Mouse (Mus musculus): ENCODE measurements around the gene Gabbr2. TPM values are rescaled to one million over a fixed set of nuclear protein-coding genes. Genes with fewer than 3 reads are reported as not detected.

Gene Gabbr2
- polyA plus RNA-seq (2012; fragmentation: generic; extraction: Trizol), result not detected
- long read RNA-seq, experiment 1, result 0 reads
- long read RNA-seq, experiment 2, result 0 reads

DNA sequence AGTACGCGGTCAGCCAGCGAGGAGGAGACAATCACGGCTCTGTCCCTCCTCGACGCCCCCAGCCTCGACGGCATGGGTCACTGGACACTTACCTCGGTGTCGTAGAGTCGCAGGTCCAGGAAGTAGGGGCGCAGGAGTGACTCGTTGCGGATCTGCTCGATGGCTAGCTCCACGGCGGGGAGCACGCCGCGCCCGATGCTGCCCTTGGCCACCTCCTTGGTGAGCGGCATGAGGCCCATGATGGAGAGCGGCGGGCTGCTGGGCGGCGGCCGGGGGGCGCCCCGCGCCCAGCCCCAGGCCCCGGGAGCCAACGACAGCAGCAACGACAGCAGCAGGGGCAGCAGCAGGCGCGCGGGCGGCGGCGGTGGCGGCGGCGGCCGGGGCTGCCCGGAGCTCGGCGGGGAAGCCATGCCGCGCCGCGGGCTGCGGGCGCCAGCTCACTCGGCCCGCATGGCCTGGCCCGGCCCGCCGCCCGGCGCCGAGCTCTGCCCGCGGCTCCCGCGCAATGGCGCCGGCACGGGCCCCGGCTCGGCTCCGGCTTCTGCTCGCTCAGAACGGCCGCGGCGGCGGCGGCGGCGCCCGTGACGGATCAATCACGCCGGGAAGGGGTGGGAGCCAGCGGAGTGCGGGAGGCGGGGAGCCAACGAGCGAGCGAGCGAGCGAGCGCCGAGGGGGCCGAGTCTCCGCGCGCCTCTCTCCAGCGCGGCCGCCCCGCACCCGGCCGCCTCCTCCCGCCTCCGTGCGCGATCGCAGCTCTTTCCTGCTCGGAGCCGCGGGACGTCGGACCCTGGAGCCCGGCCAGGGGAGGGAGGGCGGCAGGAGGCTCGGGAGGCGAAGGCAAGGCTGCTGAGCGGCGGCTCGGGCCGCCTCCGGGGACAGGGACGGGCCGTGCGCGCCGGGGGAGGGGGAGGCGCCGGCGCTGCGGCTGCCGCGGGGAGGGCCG is at the start of gene Gabbr2:
Gene Gabbr2, minus strand, starts transcription at position 858 of the 943 bp plus-strand sequence.
- TF ChIP-seq CTCF (IDR thresholded peaks at IDR 0.05; ENCODE audit: control insufficient read depth, insufficient read depth, insufficient read length) (no peak), MAX (IDR thresholded peaks at IDR 0.05) (no peak), FOSL1 (IDR thresholded peaks at IDR 0.05; ENCODE audit: insufficient read depth, low read length, poor library complexity, severe bottlenecking) (no peak), USF1 (IDR thresholded peaks at IDR 0.05; ENCODE audit: low read depth) (no peak), CEBPB (IDR thresholded peaks at IDR 0.05; ENCODE audit: low read depth) (no peak)
- Histone ChIP-seq H3K4me3 (ENCODE audit: insufficient read depth, poor library complexity, severe bottlenecking) (no peak within 1 kb of the TSS), H3ac (ENCODE audit: control insufficient read depth, insufficient read length, low read depth) (no peak within 1 kb of the TSS), H3K79me2 (ENCODE audit: control insufficient read depth, insufficient read depth) (no peaks in the 10 kb centered on the region), H3K27me3 (ENCODE audit: control insufficient read depth, insufficient read depth, insufficient read length) (no peaks in the 10 kb centered on the region), H3K79me3 (ENCODE audit: low read depth) (no peaks in the 10 kb centered on the region), H3K36me3 (ENCODE audit: control insufficient read depth, insufficient read depth) (no peaks in the 10 kb centered on the region)

DNA sequence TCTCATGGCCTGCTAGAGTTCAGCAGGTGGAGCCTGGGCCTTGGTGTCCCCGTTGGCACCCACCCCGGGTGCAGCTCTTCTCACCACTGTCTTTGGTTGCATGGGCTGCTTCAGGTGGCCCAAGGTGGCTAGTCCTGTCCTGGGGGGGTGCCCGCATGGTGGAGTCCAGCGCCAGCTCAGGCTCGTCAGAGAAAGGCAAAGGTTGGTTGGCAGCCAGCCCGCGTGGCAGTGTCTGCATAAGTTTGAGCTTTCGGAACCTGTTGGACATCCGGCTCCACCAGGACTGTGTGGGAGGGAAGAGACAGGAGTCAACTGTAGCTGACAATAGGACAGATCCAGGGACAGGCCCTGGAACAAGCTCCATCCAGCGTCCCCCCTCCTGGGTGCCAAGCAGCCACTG is 47.9 kb upstream of the Gabbr2 start:
- no peak for TF ChIP-seq MAX (IDR thresholded peaks at IDR 0.05)
- TF ChIP-seq MYOG (IDR thresholded peaks at IDR 0.05; ENCODE audit: control insufficient read depth, extremely low read depth, insufficient read length), result no peak
- TF ChIP-seq USF1 (IDR thresholded peaks at IDR 0.05; ENCODE audit: low read depth), result no peak
- no peak for TF ChIP-seq CTCF (IDR thresholded peaks at IDR 0.05; ENCODE audit: control insufficient read depth, insufficient read depth, insufficient read length)
- no peaks in the 10 kb centered on the region for H3K79me2 ChIP-seq (ENCODE audit: control insufficient read depth, insufficient read depth)
- no peak overlapping the region for H3ac ChIP-seq (ENCODE audit: control insufficient read depth, insufficient read length, low read depth)
- no peak overlapping the region for H3K4me3 ChIP-seq (ENCODE audit: insufficient read depth, poor library complexity, severe bottlenecking)
- H3K36me3 ChIP-seq (ENCODE audit: control insufficient read depth, insufficient read depth), result no peaks in the 10 kb centered on the region
- H3K79me3 ChIP-seq (ENCODE audit: low read depth), result no peaks in the 10 kb centered on the region
- no peaks in the 10 kb centered on the region for H3K27me3 ChIP-seq (ENCODE audit: control insufficient read depth, insufficient read depth, insufficient read length)

DNA sequence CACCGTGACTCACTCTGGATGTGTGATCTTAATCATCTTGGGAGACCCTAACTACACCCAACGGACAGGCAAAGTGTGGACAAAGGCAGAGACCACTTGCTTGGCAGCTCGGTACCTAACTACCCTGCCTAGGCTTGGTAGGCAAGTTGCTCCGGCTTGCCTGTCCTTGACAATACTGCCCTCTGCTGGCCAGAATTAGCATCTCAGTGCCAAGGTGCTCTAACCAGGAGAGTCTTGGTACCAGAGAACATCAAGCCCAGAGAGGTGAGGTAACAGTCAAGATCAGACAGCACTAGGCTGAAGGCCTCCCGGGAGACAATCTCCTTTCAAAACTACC is 45.6 kb upstream of the Gabbr2 start:
- no peaks in the 10 kb centered on the region for H3K27me3 ChIP-seq (ENCODE audit: control insufficient read depth, insufficient read depth, insufficient read length)

DNA sequence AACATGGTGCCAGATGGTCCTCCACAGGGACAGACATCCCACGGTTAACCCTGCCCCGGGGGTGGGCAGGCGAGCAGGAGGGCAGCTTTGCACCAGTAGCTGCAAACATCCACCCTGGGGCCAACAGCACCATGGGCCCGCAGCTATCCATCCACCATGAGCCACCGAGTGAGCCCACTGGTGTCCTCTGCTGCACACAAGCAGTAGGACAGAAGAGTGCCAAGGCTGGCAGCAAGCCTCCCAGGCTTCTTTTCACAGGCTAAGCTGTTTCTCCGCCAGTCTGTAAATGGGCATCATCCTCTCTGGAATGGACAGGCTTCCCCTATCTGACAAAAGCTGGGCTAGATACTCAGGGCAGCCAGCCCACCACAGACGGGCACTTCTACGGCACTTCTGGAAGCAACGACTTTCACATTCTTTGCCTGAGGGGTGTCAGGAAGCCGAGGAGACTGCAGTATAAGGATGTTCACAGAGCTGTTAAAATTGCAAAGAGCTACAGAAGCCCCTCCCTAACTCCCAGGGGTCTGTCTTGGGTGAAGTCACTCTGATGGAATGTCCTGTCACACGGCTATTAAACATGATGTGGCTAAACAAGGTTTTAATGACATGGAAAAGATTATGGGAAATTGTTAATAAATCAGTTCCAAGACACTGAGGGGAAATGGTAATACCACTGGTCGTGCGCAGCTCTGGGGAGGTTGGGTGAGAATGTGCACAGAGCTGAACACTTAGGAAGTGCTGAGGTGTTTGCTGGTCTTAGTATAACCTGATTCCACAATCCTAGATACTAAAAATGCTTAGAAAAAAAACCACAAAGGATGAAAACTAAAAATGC is 45.0 kb upstream of the Gabbr2 start:
- TF ChIP-seq USF1 (IDR thresholded peaks at IDR 0.05; ENCODE audit: low read depth) (no peak), CEBPB (IDR thresholded peaks at IDR 0.05; ENCODE audit: low read depth) (no peak), CTCF (IDR thresholded peaks at IDR 0.05; ENCODE audit: control insufficient read depth, insufficient read depth, insufficient read length) (no peak), MYOG (IDR thresholded peaks at IDR 0.05; ENCODE audit: control insufficient read depth, extremely low read depth, insufficient read length) (no peak)
- no peak overlapping the region for H3ac ChIP-seq (ENCODE audit: control insufficient read depth, insufficient read length, low read depth)
- no peaks in the 10 kb centered on the region for H3K36me3 ChIP-seq (ENCODE audit: control insufficient read depth, insufficient read depth)
- no peaks in the 10 kb centered on the region for H3K27me3 ChIP-seq (ENCODE audit: control insufficient read depth, insufficient read depth, insufficient read length)
- H3K79me3 ChIP-seq (ENCODE audit: low read depth), result no peaks in the 10 kb centered on the region
- H3K79me2 ChIP-seq (ENCODE audit: control insufficient read depth, insufficient read depth), result no peaks in the 10 kb centered on the region
- no peak overlapping the region for H3K4me3 ChIP-seq (ENCODE audit: insufficient read depth, poor library complexity, severe bottlenecking)

More for the DNA sequence above, 45.6 kb upstream of the Gabbr2 start:
- Histone ChIP-seq H3K79me3 (ENCODE audit: low read depth) (no peaks in the 10 kb centered on the region), H3ac (ENCODE audit: control insufficient read depth, insufficient read length, low read depth) (no peak overlapping the region), H3K36me3 (ENCODE audit: control insufficient read depth, insufficient read depth) (no peaks in the 10 kb centered on the region), H3K79me2 (ENCODE audit: control insufficient read depth, insufficient read depth) (no peaks in the 10 kb centered on the region), H3K4me3 (ENCODE audit: insufficient read depth, poor library complexity, severe bottlenecking) (no peak overlapping the region)
- TF ChIP-seq CTCF (IDR thresholded peaks at IDR 0.05; ENCODE audit: control insufficient read depth, insufficient read depth, insufficient read length) (peak; percentile 70), MAX (IDR thresholded peaks at IDR 0.05) (no peak)

DNA sequence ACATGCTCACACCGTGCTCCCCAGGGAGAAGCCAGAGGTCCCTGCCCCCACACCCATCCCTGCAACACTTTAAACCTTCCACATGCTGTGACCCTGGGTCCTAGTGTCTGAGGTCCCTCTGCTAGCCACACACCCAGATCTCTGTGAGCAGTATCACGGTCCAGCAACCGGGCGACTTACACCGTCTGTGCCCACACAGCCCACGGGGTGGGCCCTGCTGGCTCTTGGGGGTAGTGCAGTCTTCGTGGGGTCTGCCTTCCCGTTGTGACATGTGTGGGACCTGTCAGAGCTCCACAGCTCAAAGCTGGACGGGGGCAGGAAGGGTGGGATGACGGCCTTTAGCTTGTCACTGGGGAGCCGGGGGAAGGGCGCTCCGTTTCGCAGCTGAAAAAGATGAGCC is 43.9 kb upstream of the Gabbr2 start:
- Histone ChIP-seq H3K79me2 (ENCODE audit: control insufficient read depth, insufficient read depth) (no peaks in the 10 kb centered on the region), H3ac (ENCODE audit: control insufficient read depth, insufficient read length, low read depth) (no peak overlapping the region), H3K4me3 (ENCODE audit: insufficient read depth, poor library complexity, severe bottlenecking) (no peak overlapping the region), H3K27me3 (ENCODE audit: control insufficient read depth, insufficient read depth, insufficient read length) (no peaks in the 10 kb centered on the region), H3K36me3 (ENCODE audit: control insufficient read depth, insufficient read depth) (no peaks in the 10 kb centered on the region), H3K79me3 (ENCODE audit: low read depth) (no peaks in the 10 kb centered on the region)
- TF ChIP-seq USF1 (IDR thresholded peaks at IDR 0.05; ENCODE audit: low read depth) (no peak), MYOG (IDR thresholded peaks at IDR 0.05; ENCODE audit: control insufficient read depth, extremely low read depth, insufficient read length) (no peak), CEBPB (IDR thresholded peaks at IDR 0.05; ENCODE audit: low read depth) (no peak), MYOD1 (IDR thresholded peaks at IDR 0.05; ENCODE audit: control insufficient read depth, insufficient read length, low read depth) (no peak), FOSL1 (IDR thresholded peaks at IDR 0.05; ENCODE audit: insufficient read depth, low read length, poor library complexity, severe bottlenecking) (no peak), MAX (IDR thresholded peaks at IDR 0.05) (no peak), CTCF (IDR thresholded peaks at IDR 0.05; ENCODE audit: control insufficient read depth, insufficient read depth, insufficient read length) (no peak)

DNA sequence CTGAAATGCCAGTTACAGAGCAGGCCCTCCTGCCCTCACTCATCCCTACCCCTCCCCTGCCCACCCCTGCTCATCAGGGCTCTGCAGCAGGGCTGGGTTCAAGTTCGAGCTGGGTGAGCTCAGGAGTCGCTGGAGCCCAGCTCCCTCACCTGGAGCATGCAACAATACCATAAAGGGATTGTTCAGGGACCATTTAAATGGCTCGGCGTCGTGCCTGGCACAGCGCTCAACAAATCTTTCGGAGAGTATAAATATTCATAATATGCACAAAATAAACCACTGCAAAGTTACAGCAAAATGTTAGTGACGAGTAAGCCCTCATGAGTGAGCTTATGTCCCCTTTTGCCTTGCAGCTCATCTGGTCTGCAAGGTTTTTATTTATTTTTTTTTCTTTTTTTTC is 40.5 kb upstream of the Gabbr2 start:
- no peaks in the 10 kb centered on the region for H3K79me3 ChIP-seq (ENCODE audit: low read depth)
- H3K27me3 ChIP-seq (ENCODE audit: control insufficient read depth, insufficient read depth, insufficient read length), result no peaks in the 10 kb centered on the region
- H3ac ChIP-seq (ENCODE audit: control insufficient read depth, insufficient read length, low read depth), result no peak overlapping the region
- no peaks in the 10 kb centered on the region for H3K79me2 ChIP-seq (ENCODE audit: control insufficient read depth, insufficient read depth)
- no peak for TF ChIP-seq CEBPB (IDR thresholded peaks at IDR 0.05; ENCODE audit: low read depth)
- TF ChIP-seq MYOG (IDR thresholded peaks at IDR 0.05; ENCODE audit: control insufficient read depth, extremely low read depth, insufficient read length), result no peak
- TF ChIP-seq MYOD1 (IDR thresholded peaks at IDR 0.05; ENCODE audit: control insufficient read depth, insufficient read length, low read depth), result no peak
- no peak for TF ChIP-seq FOSL1 (IDR thresholded peaks at IDR 0.05; ENCODE audit: insufficient read depth, low read length, poor library complexity, severe bottlenecking)
- TF ChIP-seq USF1 (IDR thresholded peaks at IDR 0.05; ENCODE audit: low read depth), result no peak
- no peak for TF ChIP-seq MAX (IDR thresholded peaks at IDR 0.05)
- no peak for TF ChIP-seq CTCF (IDR thresholded peaks at IDR 0.05; ENCODE audit: control insufficient read depth, insufficient read depth, insufficient read length)
- H3K4me3 ChIP-seq (ENCODE audit: insufficient read depth, poor library complexity, severe bottlenecking), result no peak overlapping the region
- no peaks in the 10 kb centered on the region for H3K36me3 ChIP-seq (ENCODE audit: control insufficient read depth, insufficient read depth)

Data from C2C12 (cell line).